Mouse (Mus musculus) embryonic facial prominence, embryonic 13.5 days (tissue): ENCODE results near the gene Gsg1. TPM values are rescaled to one million over a fixed set of nuclear protein-coding genes. Genes with fewer than 3 reads are reported as not detected.

ENCODE experiments used
- ATAC-seq: fragments of 200-750 bp; cut with Nextera tagmentation; 2 replicates; pipeline ENCODE4 v1.8.0; 2017; ENCODE audit warnings: low read depth; ENCODE audit not compliant: insufficient number of reproducible peaks, insufficient read depth, low FRiP score, low TSS enrichment
- H3K27ac ChIP-seq: fragments of 300-500 bp; sonication (generic); 2 replicates; pipeline ENCODE4 v1.5.1; 2015; ENCODE audit warnings: moderate library complexity, mild to moderate bottlenecking, inconsistent platforms
- H3K27me3 ChIP-seq: fragments of 300-500 bp; sonication (generic); 2 replicates; pipeline ENCODE4 v1.6.1; 2015; ENCODE audit warnings: mild to moderate bottlenecking, inconsistent platforms
- H3K36me3 ChIP-seq: fragments of 300-500 bp; sonication (generic); 2 replicates; pipeline ENCODE4 v1.6.1; 2015; ENCODE audit warnings: mild to moderate bottlenecking, inconsistent platforms
- H3K4me1 ChIP-seq: fragments of 300-500 bp; sonication (generic); 2 replicates; pipeline ENCODE4 v1.6.1; 2015; ENCODE audit warnings: inconsistent platforms
- H3K4me2 ChIP-seq: fragments of 300-500 bp; sonication (generic); 2 replicates; pipeline ENCODE4 v1.6.1; 2015; ENCODE audit warnings: moderate library complexity, mild to moderate bottlenecking, inconsistent platforms
- H3K4me3 ChIP-seq: fragments of 300-500 bp; sonication (generic); 2 replicates; pipeline ENCODE4 v1.5.1; 2015; ENCODE audit warnings: mild to moderate bottlenecking, inconsistent platforms
- H3K9ac ChIP-seq: fragments of 300-500 bp; sonication (generic); 2 replicates; pipeline ENCODE4 v1.6.1; 2015; ENCODE audit warnings: mild to moderate bottlenecking, inconsistent platforms
- H3K9me3 ChIP-seq: fragments of 300-500 bp; sonication (generic); 2 replicates; pipeline ENCODE4 v1.6.1; 2016; ENCODE audit warnings: inconsistent platforms
- WGBS: fragments of 180-500 bp; shearing (Covaris S2); methylation state at CpG from one replicate; pipeline ENCODE4 v1.1.7; 2015; ENCODE audit warnings: mixed read lengths; 5-methylcytosine and 5-hydroxymethylcytosine counted together
- polyA plus RNA-seq: library from polyadenylated mRNA; unstranded; fragments of >200 nt; fragmentation: Nextera tagmentation; extraction: Ambion mirVana; gene quantifications from 2 replicates; pipeline ENCODE4 v1.2.1, GENCODE M21; 2015

The Gsg1 gene
- polyA plus RNA-seq, 1 experiment from 2014 or later, result 0.65 TPM

DNA sequence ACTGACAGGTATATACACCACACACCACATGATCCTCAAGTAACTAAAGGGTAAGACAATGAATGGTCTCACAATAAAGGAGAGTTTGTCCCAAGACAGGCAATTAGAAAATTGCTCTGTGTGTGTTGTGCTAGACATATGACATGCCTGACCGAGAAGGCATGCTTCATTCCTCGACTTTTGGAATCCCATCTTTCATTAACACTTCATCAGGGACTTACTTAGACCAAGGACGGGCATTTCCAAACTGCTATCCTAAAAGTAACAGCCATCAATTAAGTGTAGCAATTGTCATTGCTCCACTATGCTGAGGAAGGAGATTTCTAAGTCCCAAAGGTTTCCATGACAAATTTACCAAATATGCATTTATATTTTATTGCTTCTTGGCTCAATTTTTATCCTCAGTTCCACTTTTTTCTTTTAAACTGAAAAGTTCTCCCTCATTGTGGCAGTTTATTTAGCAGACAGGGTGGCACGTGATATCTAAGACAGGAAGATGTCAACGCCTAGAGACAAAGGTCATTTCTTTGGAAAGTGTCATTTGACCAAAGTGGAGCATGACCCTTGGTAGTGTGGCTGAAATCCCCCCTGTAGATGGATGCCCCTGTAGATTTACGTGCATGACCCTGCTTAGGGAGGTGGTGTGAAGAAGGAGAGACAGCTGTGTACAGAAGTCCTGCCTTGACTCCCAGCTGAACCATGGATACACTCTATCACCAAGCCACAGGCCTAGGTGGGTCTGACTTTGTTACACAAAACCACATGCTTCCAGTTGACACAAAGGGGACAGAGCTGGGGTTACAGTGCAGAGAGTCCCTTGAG, 22.5 kb upstream of the Gsg1 start:
- no peak overlapping the region for H3K4me2 ChIP-seq
- no peak overlapping the region for H3K9ac ChIP-seq
- 73% methylated on average over 6 of the region's 6 CpGs for WGBS
- H3K9me3 ChIP-seq, result no peaks in the 10 kb centered on the region
- no peak for ATAC-seq
- H3K4me1 ChIP-seq, result peaks cover 6% of the 10 kb centered on the region; the same call in 1 of the 2 replicates
- H3K27ac ChIP-seq, result no peak overlapping the region
- no peaks in the 10 kb centered on the region for H3K36me3 ChIP-seq
- no peak overlapping the region for H3K4me3 ChIP-seq
- H3K27me3 ChIP-seq, result no peaks in the 10 kb centered on the region

DNA sequence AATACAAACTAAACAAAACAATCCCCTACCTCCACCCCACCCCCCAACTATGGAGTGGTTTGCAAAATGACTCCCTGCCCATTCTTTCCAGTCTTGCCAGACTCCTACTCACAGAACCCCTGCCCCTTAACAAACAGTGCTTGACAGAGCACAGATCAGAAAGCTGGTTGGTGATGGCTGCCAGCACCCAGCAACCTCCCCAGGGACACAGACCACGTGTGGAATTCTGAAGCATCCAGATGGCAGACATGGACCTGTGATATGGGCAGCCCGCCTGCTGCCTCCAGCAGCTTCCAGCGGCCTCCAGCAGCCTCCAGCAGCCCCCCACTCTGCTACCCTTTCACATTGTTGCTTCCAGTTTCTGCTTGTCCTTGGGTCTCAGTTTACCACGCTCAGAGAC, 21.1 kb upstream of the Gsg1 start:
- Histone ChIP-seq H3K27ac (no peak overlapping the region), H3K4me1 (peaks cover 6% of the 10 kb centered on the region; the same call in 1 of the 2 replicates), H3K27me3 (no peaks in the 10 kb centered on the region), H3K4me2 (no peak overlapping the region), H3K9me3 (no peaks in the 10 kb centered on the region), H3K36me3 (no peaks in the 10 kb centered on the region), H3K4me3 (no peak overlapping the region), H3K9ac (no peak overlapping the region)
- ATAC-seq, result no peak
- WGBS, result 60% methylated on average over 4 of the region's 4 CpGs

DNA sequence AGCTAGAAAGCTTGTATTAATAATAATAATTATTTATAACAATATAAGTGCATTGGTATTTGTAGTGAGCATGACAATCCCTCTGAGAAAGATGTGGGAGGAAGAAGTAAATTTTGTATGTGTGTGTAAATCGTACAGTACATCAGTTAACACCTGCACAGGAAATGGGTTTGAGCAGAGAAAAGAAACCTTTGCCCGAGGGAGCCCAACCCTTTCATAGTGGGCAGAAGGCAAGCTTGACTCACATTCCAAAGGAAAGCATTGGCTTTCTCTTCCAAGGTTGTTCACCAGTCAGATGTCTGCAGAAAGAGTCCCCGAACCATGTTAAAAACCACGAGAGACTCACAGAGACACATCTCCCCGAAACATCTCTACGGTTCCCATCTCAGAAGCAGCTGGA, 18.9 kb upstream of the Gsg1 start:
- 78% methylated on average over 6 of the region's 6 CpGs for WGBS
- no peaks in the 10 kb centered on the region for H3K36me3 ChIP-seq
- no peak overlapping the region for H3K4me2 ChIP-seq
- no peak for ATAC-seq
- no peaks in the 10 kb centered on the region for H3K27me3 ChIP-seq
- no peak overlapping the region for H3K27ac ChIP-seq
- no peak overlapping the region for H3K9ac ChIP-seq
- no peaks in the 10 kb centered on the region for H3K9me3 ChIP-seq
- H3K4me3 ChIP-seq, result no peak overlapping the region
- peaks cover 9% of the 10 kb centered on the region; the same call in 1 of the 2 replicates for H3K4me1 ChIP-seq

DNA sequence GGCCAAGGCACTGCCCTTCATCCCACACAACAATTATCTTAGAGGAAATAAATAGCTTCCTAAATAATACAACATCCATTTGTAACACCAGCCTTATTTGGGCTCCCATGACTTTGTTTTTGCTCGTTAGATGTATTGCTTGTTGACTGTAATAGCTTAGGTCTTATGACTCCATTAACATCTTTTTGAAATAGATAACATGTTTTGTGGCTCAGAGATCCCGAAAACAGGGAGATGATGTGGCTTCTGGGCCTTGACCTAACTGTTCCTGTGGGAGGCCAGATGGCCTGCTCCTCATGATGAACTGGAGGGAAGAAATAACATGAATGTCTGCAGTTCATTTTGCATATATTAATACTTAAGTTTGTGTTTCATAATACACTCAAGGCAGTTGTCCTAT, 17.6 kb upstream of the Gsg1 start:
- 69% methylated on average over 2 of the region's 2 CpGs for WGBS
- Histone ChIP-seq H3K4me1 (peaks cover 9% of the 10 kb centered on the region; the same call in 1 of the 2 replicates), H3K36me3 (no peaks in the 10 kb centered on the region), H3K9ac (no peak overlapping the region), H3K9me3 (no peaks in the 10 kb centered on the region), H3K27ac (no peak overlapping the region), H3K4me2 (no peak overlapping the region), H3K27me3 (no peaks in the 10 kb centered on the region; the same call in 1 of the 2 replicates), H3K4me3 (no peak overlapping the region)
- no peak for ATAC-seq

DNA sequence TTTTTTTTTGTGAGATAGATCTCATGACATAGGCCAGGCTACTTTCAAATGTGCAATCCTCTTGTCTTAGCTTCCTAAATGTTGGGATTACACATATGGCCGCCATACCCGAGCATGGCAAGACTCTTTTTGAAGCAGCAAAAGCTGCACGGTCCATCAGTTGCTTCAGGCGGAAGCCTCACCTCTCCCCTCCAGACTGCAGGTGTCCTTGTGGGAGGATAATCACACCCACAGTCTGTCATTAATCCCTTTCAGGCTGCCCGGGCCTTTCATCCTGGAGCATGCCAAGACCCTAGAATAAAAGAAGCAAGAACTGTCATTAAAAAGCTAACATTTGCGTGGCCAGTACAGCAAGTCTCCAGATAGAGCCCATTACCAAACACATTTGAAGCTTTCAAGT, 15.5 kb upstream of the Gsg1 start:
- Histone ChIP-seq H3K4me2 (no peak overlapping the region), H3K27me3 (no peaks in the 10 kb centered on the region; the same call in 1 of the 2 replicates), H3K27ac (no peak overlapping the region), H3K4me1 (peaks cover 9% of the 10 kb centered on the region; the same call in 1 of the 2 replicates), H3K36me3 (no peaks in the 10 kb centered on the region), H3K4me3 (no peak overlapping the region), H3K9me3 (no peaks in the 10 kb centered on the region), H3K9ac (no peak overlapping the region)
- no peak for ATAC-seq
- 44% methylated on average over 6 of the region's 6 CpGs for WGBS

DNA sequence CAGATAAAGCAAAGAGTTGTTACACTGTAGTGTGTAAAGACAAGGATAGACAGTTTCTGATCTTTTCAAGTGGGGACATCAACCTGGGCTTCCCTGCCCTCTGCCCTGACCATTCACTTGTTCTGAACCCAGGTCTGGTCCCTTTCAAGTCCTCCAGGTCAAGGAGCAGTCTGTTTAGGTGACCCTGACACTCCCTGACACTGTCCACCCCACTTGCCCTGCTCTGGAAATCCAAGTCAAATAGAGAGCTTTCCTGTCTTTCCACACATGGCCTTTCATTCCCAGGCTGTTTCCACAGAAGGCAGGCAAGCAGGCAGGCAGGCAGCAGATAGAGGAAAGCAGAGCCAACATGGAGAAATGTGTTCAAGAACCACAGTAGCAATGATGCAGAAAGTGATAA, 14.2 kb upstream of the Gsg1 start:
- no peaks in the 10 kb centered on the region for H3K9me3 ChIP-seq
- H3K27me3 ChIP-seq, result no peaks in the 10 kb centered on the region; the same call in 1 of the 2 replicates
- H3K4me2 ChIP-seq, result no peak overlapping the region
- H3K9ac ChIP-seq, result no peak overlapping the region
- H3K4me1 ChIP-seq, result peaks cover 9% of the 10 kb centered on the region; the same call in 1 of the 2 replicates
- ATAC-seq, result no peak
- H3K36me3 ChIP-seq, result no peaks in the 10 kb centered on the region
- no peak overlapping the region for H3K27ac ChIP-seq
- no peak overlapping the region for H3K4me3 ChIP-seq

DNA sequence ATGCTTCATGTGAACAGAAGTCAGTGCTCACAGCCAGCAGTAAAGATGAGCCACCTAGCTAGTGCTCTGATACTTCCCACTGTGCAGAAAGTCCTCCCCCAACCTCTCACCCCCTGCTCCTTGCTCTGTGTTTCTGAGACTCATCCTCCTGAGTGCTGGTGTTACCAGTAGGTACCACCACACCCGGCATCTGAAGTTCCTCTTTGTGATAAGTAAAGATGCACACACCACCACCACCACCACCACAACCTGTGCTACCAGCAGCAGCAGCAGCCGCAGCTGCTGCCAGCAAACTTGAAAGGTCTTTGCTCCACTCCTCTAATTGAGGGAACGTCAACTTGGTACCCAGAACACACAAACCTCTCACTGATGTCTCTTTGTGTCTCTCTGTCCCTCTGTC, 13.1 kb upstream of the Gsg1 start:
- Histone ChIP-seq H3K4me3 (no peak overlapping the region), H3K4me2 (no peak overlapping the region), H3K9me3 (no peaks in the 10 kb centered on the region), H3K4me1 (peaks cover 8% of the 10 kb centered on the region; the same call in 1 of the 2 replicates), H3K27ac (no peak overlapping the region), H3K27me3 (no peaks in the 10 kb centered on the region; the same call in 1 of the 2 replicates), H3K9ac (no peak overlapping the region), H3K36me3 (no peaks in the 10 kb centered on the region)
- WGBS, result 75% methylated on average over 3 of the region's 3 CpGs
- no peak for ATAC-seq

DNA sequence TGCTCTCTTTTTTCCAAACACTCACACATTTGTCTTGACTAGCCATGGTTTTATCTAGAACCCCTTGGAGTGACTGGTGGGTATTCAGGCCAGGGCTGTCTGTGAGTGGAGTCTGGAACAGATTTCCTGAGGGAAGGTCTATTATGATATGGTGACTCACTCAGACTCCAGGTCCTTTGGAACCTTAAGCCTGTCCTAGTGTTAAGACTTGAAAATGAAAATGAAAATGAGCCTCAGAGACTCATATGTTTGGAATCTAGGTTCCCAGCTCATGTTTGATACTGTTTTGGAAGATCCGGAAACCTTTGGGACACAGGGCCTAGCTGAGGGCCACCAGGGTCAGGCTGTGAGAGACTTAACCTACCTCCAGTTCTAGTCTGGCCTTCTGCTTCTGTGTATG, 11.9 kb upstream of the Gsg1 start:
- H3K36me3 ChIP-seq, result no peaks in the 10 kb centered on the region
- no peak overlapping the region for H3K9ac ChIP-seq
- H3K4me2 ChIP-seq, result no peak overlapping the region
- 0 out of 2 replicates have a peak, but pooled peaks cover 3% of the 10 kb centered on the region for H3K4me1 ChIP-seq
- 95% methylated on average over 1 of the region's 1 CpGs for WGBS
- H3K9me3 ChIP-seq, result no peaks in the 10 kb centered on the region
- H3K27me3 ChIP-seq, result no peaks in the 10 kb centered on the region; the same call in 1 of the 2 replicates
- H3K27ac ChIP-seq, result no peak overlapping the region
- no peak overlapping the region for H3K4me3 ChIP-seq
- no peak for ATAC-seq

DNA sequence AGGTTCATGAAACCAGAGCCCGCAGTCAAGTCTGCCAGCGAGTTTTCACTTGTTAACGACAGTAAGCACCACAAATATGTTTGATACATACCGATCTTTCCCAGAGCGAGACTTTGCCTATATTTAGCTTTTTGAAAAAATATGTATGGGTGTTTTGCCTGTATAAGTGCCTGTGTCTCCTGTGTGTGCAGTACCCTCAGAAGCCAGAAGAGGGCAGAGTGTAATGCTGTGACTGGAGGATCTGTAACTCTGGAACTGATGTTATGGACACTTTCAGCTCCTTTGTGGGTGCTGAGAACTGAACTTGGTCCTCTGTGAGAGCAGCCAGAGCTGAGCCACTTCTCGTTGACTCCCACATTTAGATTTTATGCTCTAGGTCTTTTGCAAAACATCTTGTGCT, 10.0 kb upstream of the Gsg1 start:
- no peak overlapping the region for H3K27ac ChIP-seq
- H3K4me2 ChIP-seq, result no peak overlapping the region
- H3K4me1 ChIP-seq, result 0 out of 2 replicates have a peak, but pooled peaks cover 3% of the 10 kb centered on the region
- no peak overlapping the region for H3K9ac ChIP-seq
- no peaks in the 10 kb centered on the region for H3K9me3 ChIP-seq
- no peak overlapping the region for H3K4me3 ChIP-seq
- ATAC-seq, result no peak
- no peaks in the 10 kb centered on the region for H3K36me3 ChIP-seq
- 91% methylated on average over 6 of the region's 6 CpGs for WGBS
- no peaks in the 10 kb centered on the region; the same call in 1 of the 2 replicates for H3K27me3 ChIP-seq

DNA sequence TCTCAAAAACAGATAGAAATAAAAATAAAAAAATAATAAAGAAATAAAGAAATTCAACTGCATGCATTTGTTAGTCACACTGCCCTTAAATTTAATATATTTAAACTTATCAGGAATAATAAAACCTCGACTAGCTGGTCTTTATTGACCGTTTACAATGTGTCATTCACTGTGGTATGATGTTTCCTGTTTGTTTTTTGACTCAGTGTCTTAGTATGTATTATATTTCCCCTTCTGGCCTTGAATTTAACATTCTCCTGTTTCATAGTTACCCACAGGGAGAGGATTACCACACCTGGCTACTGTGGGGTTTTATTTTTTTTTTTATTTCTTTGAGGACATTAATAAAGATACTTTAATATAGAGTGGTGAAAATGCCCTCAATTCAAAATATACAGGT, 8.4 kb upstream of the Gsg1 start:
- 50% methylated on average over 2 of the region's 2 CpGs for WGBS
- Histone ChIP-seq H3K9me3 (no peaks in the 10 kb centered on the region), H3K9ac (no peak overlapping the region), H3K4me1 (no peaks in the 10 kb centered on the region), H3K27me3 (no peaks in the 10 kb centered on the region; the same call in 1 of the 2 replicates), H3K27ac (no peak overlapping the region), H3K4me3 (no peak overlapping the region), H3K36me3 (no peaks in the 10 kb centered on the region), H3K4me2 (no peak overlapping the region)
- no peak for ATAC-seq

DNA sequence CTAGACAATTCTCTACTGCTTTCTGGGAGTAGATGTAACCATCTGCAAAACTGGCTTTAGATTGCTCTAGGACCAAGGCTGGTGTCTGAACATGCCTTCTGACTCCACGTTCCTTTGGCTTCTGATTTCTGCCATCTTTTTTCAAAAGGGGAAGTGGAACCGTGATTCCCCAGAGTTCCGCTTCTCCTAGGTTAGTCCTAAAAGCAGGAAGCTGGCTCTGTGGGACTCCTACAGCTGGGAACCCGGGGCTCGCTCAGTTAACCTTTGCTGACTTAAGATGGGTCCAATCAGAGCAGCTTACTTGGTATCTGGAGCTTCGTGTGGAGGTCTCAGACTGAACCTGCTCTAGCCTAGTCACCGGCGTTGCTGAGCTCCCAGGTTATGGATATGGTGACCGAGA, 7.0 kb upstream of the Gsg1 start:
- Histone ChIP-seq H3K9ac (no peak overlapping the region), H3K4me2 (no peak overlapping the region), H3K9me3 (no peaks in the 10 kb centered on the region), H3K4me3 (no peak overlapping the region), H3K4me1 (no peaks in the 10 kb centered on the region), H3K36me3 (no peaks in the 10 kb centered on the region), H3K27ac (no peak overlapping the region), H3K27me3 (no peaks in the 10 kb centered on the region)
- 83% methylated on average over 9 of the region's 9 CpGs for WGBS
- ATAC-seq, result no peak

DNA sequence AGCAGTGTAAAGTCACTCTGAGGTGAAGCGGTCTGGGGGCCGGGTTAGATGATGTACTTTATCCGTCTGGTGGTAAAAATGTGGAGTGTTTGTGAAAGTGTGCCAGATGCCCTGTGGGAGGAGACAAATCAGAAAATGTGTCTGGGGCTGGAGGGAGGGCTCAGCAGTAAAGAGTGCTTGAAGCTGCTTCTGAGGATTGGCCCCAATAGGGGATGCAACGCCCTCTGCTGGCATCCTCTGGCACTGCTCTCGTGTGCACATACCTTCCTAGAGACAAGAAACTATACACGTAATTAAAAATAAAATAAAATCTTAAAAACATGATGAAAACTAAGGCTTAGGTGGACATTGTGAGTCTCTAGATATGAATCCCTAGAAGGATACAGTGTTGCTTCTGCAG, 6.3 kb upstream of the Gsg1 start:
- Histone ChIP-seq H3K36me3 (no peaks in the 10 kb centered on the region), H3K27me3 (no peaks in the 10 kb centered on the region), H3K4me1 (no peaks in the 10 kb centered on the region), H3K27ac (no peak overlapping the region), H3K4me3 (no peak overlapping the region), H3K9ac (no peak overlapping the region), H3K4me2 (no peak overlapping the region), H3K9me3 (no peaks in the 10 kb centered on the region)
- no peak for ATAC-seq
- 91% methylated on average over 6 of the region's 6 CpGs for WGBS
